Mouse (Mus musculus) ovary, postnatal 36 days (tissue): ENCODE measurements around the gene Tcp10a.
"Not testable (repeated sequence)": the region's sequence is repeated elsewhere in the genome, so short reads cannot be mapped to it uniquely, and the experiment has no call there.

Experiments
- DNase-seq: peaks from one replicate; pipeline ENCODE4 v3.0.0; 2022; ENCODE audit warnings: low spot score, mixed read lengths

The Tcp10a gene

DNA sequence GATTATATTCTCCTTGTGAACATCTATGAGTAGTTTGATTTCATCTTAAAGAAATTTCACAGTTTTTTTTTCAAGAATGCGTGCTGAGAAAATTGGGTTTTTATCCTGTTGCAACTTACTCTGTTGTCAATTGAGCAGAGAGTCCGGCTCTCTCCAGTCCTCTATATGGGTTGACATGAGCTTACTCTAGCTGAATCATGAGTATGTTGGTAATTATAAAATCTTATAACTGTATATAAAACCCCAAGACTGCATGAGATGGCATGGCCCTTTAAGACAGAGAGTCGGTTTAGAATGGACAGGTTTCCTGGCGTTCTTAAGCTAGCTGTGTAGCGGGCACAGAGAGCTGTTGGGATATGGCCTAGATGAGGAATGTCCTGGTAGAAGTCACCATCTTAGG is at the start of gene Tcp10a:
TSS of gene Tcp10a (plus strand) at position 301 of the 400 bp plus-strand sequence.
- DNase-seq, result not testable (repeated sequence)

DNA sequence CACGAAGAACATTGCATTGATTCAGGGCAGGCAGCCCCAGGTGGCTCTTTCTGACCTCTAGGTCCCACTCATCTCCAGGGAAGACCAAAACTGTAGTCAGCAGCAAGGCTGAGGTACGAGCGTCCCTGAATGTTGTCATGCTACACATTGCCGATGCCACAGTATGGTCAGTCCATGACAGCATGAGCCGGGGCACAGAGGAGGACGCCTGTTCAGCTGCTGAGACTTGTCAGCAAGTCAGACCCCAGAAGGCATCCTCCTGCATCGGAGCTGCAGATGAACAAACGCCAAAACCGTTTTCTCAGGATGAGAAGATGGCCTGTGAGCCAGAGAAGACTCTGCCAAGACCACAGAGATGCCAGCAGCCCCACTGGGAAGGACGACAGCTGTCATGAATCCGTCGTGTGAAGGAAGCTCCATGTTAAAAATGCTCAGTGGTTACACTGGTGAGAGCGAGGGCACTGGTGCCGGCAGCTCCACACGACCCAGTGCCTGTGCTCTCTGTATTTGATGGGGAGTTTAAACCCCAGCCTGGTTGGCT is 45.7 kb upstream of the Tcp10a start:
- DNase-seq, result no peak

DNA sequence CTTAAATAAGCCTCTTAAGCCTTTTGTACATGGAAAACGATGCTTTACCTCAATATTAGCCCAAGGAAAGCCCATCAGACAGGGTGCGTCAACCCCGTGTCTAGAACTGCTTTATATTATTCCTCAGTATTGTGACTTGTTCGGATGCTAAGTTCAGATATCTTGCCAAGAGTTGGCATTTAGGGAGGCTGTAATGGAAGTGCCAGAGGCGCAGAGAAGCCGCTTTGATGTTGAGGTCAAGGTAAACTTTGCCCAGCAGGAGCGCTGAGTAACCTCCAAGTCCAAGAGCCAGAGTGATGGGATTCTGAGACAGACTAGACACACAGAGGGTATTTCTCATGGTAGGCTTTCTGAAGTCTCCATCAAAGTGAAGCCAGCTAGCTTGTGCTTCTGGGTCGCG is 45.2 kb upstream of the Tcp10a start:
- no peak for DNase-seq

DNA sequence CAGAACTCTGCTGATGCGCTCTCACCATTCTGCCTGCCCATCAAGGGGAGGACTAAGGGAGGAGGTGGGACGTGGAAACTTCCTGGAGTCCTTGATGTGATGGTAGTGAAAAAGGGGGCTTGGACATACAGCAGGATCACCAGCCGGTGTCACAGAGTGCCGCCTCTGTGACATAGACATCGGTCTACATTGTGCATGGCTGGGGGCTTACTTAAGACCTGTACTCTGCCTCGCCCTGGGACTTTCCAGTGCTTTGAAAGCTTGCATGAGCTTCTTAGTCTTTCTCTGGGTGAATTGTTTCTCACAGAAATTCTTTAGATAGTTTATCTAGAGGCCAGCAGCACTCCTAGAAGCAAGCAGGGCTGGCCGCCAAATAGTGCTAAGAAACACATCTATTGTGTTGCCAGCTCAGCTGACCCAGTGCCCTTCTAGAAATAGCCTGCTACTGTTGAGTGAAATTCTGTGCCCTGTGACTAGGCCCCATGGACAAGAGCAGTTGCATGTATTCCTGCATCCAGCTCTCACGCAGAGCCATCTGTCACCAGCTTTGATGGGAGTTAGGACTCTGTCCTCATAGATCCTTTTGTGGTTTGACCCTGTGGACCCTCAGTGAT is 40.0 kb upstream of the Tcp10a start:
- peak; percentile 68 for DNase-seq

DNA sequence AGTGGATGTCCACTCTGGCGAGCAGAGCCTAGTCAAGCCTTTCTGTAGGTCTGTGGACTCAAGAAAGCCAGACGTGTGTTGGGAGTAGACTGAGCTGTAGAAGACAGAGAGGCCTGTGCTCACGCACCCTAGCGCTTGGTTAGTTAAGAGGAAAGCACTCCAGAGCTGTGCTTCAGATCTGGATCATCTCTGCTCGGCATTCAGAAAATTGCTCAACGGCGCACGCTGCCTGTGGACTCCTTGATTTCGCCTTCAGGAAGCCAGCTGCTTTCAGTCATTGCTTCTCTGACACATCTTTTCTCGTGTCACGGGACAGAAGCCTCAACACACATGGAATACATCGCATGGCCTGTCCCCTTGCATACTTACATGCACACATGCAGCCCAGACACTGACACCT is 39.2 kb upstream of the Tcp10a start:
- DNase-seq, result no peak

DNA sequence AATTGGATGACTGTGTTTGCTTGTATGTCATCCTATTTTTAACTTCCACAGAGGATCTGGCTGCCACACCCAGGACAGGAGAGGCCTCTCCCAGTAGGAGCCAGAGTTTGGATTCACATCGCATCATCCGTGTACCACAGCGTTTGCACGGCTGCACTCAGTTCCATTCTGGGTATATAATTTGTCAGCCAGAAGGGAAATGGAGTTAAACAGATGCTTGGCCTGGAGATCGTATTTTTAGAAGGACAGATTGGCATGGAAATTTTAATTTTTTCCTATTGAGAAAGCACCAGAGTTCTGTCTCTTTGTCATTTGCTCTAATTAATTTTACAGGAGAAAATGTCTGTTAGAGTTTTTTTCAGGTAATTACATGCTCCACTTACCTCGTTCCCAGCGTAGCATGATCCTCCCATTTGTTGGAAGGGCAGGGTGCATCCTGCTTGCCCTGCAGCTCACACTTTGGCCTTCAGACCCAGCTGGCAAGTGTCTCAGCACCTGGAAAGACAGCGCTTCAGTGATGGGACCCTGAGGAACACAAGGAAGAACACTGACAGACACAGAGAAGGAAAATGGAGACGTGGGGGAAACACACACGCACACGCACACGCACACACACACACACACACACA is 37.9 kb upstream of the Tcp10a start:
- DNase-seq, result no peak

DNA sequence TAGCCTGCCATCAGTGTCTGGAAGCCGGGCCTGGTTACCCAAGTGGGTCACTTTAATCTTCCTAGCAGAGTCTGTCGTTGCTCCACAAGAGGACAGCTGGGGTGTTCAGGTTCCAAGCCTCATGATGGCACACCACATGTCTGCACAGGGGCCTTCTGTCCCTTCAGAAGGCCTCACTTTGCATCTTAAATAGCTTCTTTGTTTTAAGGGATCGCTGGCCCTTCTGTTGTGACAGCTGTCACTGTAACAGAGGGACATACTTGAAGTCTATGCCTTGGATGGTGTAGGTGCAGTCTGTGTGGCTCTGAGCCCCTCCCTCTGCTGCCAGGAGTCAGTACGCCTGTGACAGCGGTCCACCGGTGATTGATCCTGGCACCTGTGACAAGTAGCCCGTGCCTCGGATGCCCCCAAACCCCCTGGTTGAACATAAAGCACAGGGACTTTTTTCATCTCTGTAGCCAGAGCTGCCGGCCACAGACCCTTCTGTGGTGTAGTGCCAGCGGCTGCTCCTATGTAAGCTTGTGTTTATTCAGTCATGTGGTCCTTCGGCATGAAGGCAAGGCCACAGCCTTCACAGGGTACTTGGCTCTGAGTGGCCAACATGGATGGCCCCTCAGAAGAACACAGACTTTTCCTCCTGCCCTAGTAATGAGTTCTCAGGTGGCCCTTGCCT is 32.3 kb upstream of the Tcp10a start:
- DNase-seq, result no peak

DNA sequence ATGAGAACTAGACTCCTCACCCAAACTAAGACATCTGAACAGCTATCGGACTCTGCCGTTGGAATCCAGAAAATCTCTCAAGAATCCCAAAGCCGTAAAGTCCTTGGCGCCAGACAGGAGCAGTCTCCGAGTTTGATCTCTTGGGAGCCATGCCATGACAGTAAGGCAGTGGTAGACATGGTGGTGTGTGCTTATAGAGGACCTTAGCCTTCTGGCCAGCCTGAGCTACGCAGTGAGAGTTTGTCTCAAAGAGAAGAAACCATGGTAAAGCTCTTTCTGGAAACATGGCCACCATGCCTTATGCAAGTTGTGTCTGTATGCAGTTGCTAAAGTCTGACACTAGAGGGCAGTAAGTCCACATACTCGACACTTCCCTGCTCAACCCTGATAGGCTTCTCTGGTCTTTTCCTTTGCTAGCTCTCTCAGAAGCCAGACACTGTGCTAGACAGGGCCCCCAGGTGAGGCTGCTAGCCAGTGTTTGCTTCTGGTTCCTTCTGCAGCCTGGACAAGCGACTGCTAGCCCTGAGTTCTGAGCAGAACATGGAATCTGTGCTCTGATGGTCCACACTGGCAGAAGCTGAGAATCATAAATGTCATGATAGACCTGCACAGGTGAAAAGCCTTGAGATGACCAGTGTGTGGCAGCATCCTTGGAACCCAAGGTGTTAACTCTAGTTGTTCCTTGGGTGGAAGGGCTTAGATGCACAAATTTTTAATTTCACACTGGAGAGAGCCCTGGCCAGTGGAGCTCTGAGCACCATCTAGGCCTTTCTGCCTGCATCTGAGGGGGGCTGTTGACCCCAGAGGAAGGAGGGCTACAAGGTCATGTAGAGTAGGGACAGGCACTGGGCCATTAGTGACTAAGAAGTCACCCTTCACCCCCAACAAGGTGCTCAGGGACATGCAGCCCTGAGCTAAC is 17.9 kb upstream of the Tcp10a start:
- not testable (repeated sequence) for DNase-seq

DNA sequence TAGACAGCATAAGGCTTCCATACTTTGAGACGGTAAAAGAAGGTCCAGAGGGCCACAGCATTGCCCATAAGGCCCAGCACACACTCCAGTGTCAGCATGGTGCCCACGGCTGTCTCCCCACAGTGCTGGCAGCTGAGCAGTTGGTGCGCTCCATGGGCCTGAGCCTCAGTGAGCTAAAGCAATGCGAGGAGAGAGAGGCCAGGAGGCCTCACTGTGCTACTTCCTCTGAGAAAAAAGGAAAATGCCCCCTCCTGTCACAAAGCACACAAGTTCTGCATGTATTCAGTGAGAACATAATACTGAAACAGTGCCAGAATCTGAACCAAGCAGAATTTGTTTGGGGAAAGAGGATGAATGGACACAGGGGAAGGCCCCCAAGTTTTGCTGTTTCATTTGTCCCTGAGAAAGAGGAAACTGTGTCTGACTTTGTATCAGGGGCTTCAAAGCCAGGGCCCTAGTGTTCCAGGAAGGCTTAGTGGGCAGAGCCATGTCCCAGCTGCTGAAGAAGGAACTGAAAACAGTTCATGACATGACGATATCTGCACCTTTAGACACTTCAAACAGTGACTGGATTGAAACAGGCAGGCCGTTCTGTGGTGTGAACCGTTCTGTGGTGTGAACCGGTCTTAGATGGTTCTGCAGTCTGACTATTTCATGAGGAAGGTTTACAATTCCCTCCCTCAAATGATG is 8.6 kb upstream of the Tcp10a start:
- not testable (repeated sequence) for DNase-seq

DNA sequence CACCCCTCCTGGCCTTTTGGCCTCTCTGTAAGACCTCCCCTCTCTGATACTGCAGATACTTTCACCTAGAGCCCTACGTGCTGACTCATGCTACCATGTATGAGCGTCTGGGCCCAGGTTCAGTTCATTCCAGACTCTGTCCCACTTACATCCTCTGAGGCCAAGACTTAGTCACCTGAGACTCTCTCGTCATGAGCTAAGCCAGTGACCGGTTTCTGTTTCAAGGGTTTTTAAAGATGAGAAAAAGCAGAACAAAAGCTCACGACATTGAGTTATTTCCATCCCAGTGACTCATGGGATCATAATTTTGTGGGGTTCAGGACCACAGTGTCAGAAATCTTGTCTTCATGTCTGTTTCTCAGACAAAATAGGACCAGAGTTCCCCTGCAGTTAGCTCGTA is 4.7 kb upstream of the Tcp10a start:
- DNase-seq, result not testable (repeated sequence)

DNA sequence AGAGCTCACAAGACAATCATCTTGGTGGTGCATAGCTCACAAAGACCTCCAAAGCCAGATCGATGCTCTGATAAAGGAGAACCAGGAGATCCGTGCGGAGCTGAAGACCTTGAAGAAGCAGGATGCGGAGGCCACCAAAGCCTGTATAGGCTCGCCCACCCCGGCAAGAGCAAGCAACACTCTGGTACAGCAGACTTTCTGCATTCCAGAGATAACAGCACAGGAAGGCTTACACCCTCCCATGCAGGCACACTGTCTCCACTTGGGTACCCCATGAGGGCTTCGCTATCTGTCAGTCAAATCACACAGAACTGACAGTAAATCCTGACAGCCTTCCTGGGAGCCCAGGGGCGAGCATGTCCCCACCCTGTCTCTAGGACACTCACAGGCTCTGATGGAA is 2.0 kb downstream of the Tcp10a start:
- not testable (repeated sequence) for DNase-seq

DNA sequence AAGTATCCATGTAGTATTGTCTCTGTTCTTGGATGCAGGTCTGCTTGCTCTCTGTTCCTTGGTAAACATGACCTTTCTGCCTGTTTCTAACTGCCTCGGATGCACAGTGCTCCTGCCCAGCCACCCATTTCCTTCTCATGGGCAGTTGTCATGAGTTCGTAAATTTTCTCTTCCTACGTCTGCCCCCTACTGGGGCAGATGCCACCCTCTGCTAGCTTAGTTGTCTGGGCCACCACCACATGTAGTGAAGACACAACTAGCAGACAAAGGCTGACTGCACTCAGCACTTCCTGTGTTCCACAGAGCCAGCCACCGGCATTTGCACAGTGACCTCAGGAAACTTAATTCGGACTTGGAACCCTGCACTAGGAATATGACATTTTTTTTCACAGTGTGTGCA is 8.3 kb downstream of the Tcp10a start:
- not testable (repeated sequence) for DNase-seq

DNA sequence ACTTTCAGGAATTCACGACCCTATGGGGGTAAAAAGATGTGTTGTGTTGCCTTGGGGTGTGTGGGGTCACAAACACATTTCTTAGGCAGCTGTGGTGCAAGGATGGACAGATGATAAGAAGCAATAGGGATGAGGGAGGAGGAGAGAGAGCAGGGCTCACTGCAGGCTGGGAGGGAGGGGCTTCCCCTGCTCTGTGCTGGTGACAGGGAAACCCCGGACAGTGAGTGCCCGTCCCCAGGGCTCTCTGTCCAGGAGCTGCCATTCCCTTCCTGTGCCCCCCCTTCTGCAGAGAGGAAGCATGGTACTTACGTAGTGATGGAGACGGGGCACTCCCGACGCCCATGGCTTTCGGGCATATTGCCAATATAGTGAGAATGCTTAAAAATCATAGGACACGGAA is 12.9 kb downstream of the Tcp10a start:
- DNase-seq, result not testable (repeated sequence)

DNA sequence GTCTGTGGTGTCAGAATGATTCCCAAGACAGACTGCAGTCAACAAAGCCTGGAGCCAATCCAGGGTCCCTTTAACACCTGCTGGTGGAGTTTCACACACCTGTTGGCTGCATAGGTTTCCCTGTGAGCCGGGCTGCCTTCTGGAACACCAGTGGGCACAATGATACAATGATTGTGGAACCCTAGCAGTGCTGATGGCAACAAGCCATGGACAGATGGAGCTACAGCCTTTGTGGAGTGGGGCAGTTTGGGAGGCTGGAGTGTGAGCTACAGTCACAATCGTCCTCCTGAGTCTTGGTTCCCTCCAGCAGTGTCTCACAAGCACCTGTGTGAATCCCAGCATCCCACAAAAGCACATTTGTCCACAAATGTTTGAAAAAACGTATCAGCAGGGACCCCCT is 24.3 kb downstream of the Tcp10a start:
- not testable (repeated sequence) for DNase-seq

DNA sequence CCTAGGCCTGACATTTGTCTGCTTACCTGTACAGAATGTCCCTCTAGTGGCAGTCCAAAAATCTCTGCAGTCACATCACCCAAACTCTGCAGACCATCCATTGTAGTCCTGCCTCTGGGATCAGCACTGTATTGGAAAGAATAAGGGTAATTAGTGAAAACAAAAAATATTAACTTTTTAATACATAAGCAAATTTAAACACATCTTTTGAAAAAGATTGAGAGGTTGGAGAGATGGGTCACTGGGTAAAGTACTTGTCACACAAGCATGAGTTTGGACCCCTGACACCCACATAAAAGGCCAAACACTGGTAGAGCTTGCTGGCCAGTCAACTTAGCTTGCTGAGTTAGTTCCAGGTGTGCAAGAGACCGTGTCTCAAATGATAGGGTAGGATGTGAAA is 28.1 kb downstream of the Tcp10a start, which contains the start of gene Ttll2:
TSS of gene Ttll2 (minus strand) at position 101 of the 400 bp plus-strand sequence.
- not testable (repeated sequence) for DNase-seq

DNA sequence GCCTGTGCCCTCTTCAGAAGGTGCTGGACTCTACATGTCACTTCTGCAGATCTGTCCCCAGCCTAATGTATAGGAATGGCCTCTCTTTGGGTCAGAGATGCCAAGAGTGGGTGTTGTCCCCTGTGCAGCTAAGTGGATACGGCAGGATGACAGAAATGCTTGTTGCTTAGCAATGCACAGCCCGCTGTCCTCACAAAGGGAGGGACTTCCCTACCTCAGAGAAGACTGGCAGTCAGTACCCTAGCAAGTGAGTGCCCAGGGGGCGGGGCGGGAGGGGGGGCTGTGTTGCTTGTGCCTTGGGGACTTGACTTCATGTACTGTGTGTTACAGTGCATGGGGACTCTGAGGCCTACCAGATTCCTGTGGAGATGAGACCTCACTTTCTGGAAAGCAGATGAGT is 35.4 kb downstream of the Tcp10a start:
- not testable (repeated sequence) for DNase-seq

DNA sequence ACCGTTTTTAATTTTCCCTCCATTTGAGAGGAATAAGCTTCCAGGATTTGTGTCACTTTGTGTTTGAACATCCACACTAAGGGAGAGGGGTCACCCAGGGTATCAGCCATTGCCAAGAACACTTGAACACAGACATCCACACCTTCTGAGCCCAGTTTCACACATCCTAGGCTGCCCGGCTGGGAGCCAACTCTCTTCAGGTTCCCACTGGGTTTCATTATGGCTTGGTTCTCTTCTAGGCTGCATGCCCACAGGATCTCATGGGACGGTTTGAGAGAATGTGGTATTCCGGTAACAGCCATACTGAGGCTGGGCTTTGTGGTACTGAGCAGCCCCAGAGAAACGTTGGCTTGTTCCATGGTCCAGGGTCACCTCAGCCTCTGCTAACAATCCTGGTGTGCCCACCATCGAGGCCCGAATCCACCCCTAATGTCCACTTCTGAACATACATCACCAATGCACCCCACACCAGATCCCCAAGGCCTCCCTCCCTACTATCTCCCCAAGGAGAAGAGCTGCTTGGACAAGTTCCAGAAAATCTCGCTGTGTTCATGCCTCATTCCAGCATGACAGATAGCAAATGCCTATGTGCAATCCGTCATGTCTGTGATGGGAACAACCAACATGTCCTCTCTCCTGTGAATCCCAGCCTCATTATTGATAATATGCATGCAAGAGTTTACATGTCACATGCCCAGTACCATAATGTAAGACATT is 36.5 kb downstream of the Tcp10a start:
- not testable (repeated sequence) for DNase-seq

DNA sequence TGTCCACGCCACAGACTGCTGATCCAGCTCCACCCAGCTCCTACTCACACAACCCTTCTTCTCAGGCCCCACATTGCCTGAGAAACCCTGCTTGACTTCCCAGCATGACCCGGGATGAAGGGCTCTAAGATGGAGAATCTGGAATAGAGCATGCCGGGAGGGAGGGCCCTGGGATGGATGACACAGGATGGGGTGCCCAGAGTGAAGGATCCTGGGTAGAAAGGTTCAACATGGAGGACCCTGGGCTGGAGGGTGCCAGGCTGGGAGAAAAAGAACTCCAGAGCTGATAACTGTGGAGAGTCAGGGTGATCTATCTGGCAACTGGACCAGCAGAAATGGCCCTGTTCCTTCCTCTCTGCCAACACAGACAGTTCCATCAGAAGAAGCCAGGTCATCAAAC is 41.2 kb downstream of the Tcp10a start:
- not testable (repeated sequence) for DNase-seq

DNA sequence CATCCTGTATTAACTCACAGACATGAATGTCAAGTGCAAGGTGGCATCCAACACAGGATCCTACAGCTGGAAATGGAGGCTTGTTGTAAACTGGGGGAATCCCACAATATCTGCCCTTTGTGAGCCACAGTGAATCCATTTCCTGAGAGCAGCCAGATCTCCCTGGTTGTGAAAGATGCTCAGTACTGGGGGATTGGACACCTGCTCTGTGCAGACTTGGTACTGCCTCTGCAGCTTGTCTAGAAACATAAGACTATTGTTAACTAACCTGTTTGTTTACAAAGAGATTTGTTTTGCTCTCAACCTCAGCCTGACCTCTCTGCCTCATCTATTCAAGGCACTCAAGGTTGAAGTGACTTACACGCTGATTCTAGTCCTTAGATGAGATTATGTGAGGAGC is 41.8 kb downstream of the Tcp10a start:
- DNase-seq, result not testable (repeated sequence)

DNA sequence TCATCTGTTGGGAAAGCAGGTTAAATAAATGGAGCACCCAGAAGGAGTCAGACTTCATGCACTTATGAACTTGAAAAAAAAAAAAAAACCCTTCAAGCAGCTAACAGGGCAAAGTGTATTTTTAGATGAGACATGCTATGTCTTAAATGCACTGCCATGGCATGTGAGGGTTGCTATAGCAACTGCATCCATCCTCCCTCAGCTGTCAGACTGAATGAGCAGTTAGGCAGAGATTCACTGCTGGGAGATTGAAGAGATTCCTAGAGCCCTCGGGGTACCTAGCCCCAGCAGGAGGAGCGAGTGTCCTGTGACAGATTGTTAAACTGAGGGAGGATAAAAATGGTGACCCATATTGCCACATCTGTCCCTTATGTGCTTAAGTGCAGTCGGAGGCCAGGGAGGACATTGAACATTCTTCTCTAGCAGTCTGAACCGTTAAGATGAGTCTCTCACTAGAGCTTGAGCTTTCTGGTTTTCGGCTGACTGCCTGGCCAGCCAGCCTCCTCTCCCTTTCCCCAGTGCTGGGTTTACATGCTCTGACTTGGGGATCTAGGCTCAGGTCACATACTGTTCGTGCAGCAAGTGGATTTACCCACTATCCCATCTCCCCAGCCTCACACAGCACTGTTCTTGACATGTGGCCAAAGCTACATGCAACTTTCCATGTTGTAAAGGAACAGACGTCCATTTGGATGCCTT is 42.4 kb downstream of the Tcp10a start:
- DNase-seq, result not testable (repeated sequence)
